Mouse (Mus musculus) liver (tissue): ENCODE results near the gene Gpank1.
"Not testable (repeated sequence)": the region's sequence is repeated elsewhere in the genome, so short reads cannot be mapped to it uniquely, and the experiment has no call there.

ENCODE experiments used
- DNase-seq: peaks from one replicate; pipeline ENCODE4 v3.0.0-alpha.2; 2020; ENCODE audit warnings: mixed read lengths

Gene Gpank1

GRCm38 (mm10) chr17:35100196-35100765 is 21.0 kb upstream of the Gpank1 start:
- no peak for DNase-seq

- DNase-seq, result no peak
Measured at GRCm38 (mm10) chr17:35101161-35101560, 20.1 kb upstream of the Gpank1 start.

- no peak for DNase-seq
Measured at GRCm38 (mm10) chr17:35102299-35102698, 19.0 kb upstream of the Gpank1 start.

GRCm38 (mm10) chr17:35103221-35103690 is 18.0 kb upstream of the Gpank1 start:
- no peak for DNase-seq

- no peak for DNase-seq
Measured at GRCm38 (mm10) chr17:35104079-35104478, 17.2 kb upstream of the Gpank1 start.

- peak; percentile 82 for DNase-seq
Measured at GRCm38 (mm10) chr17:35104754-35105153, 16.5 kb upstream of the Gpank1 start.

GRCm38 (mm10) chr17:35105740-35106389 is 15.4 kb upstream of the Gpank1 start:
- DNase-seq, result peak; percentile 62

GRCm38 (mm10) chr17:35106522-35106921 is 14.7 kb upstream of the Gpank1 start:
- no peak for DNase-seq

GRCm38 (mm10) chr17:35108097-35108496 is 13.2 kb upstream of the Gpank1 start, which contains the start of gene Ly6g5c:
TSS of gene Ly6g5c (plus strand) at chr17:35108279.
- DNase-seq, result no peak

GRCm38 (mm10) chr17:35111774-35112173 is 9.5 kb upstream of the Gpank1 start:
- DNase-seq, result no peak

- DNase-seq, result peak; percentile 49
Measured at GRCm38 (mm10) chr17:35115046-35116019, 5.9 kb upstream of the Gpank1 start, which contains the start of gene Ly6g5b. TSS of gene Ly6g5b (minus strand) at chr17:35115428.

GRCm38 (mm10) chr17:35120745-35121142 is 511 bp upstream of the Gpank1 start:
- DNase-seq, result no peak

GRCm38 (mm10) chr17:35121871-35122303 is 632 bp downstream of the Gpank1 start, which contains the start of gene Csnk2b:
TSS of gene Csnk2b (minus strand) at chr17:35122053.
- peak; percentile 44 for DNase-seq

- not testable (repeated sequence) for DNase-seq
Measured at GRCm38 (mm10) chr17:35123287-35123686, 2.0 kb downstream of the Gpank1 start.

GRCm38 (mm10) chr17:35124261-35124896 is 3.1 kb downstream of the Gpank1 start:
- DNase-seq, result not testable (repeated sequence)

GRCm38 (mm10) chr17:35125081-35125480 is 3.8 kb downstream of the Gpank1 start:
- no peak for DNase-seq

- DNase-seq, result no peak
Measured at GRCm38 (mm10) chr17:35125578-35125977, 4.3 kb downstream of the Gpank1 start.

GRCm38 (mm10) chr17:35126206-35126611 is 5.0 kb downstream of the Gpank1 start, which contains the start of gene D17H6S53E:
TSS of gene D17H6S53E (plus strand) at chr17:35126373.
- DNase-seq, result peak; percentile 89

GRCm38 (mm10) chr17:35127017-35127416 is 5.8 kb downstream of the Gpank1 start:
- DNase-seq, result no peak

GRCm38 (mm10) chr17:35128996-35129395 is 7.7 kb downstream of the Gpank1 start:
- no peak for DNase-seq

- no peak for DNase-seq
Measured at GRCm38 (mm10) chr17:35131038-35131437, 9.8 kb downstream of the Gpank1 start.

GRCm38 (mm10) chr17:35131500-35132173 is 10.4 kb downstream of the Gpank1 start, which contains the start of gene Apom:
TSS of gene Apom (minus strand) at chr17:35132050.
- peak; percentile 43 for DNase-seq
